Mouse (Mus musculus): ENCODE measurements around the gene Lmx1a. TPM values are rescaled to one million over a fixed set of nuclear protein-coding genes. Genes with fewer than 3 reads are reported as not detected.

Lmx1a gene
- polyA plus RNA-seq, 1 experiment from 2014 or later: 4.3 TPM

GRCm38 (mm10) chr1:167804836-167805235 is 115.8 kb downstream of the Lmx1a start:
- H3K27me3 ChIP-seq (ENCODE audit: control insufficient read depth, insufficient read depth, low read length): peaks cover 38% of the 10 kb centered on the region
- H3K4me3 ChIP-seq (ENCODE audit: low read depth, low read length): no peak overlapping the region
- no peak overlapping the region for H3K4me2 ChIP-seq
- H3K4me1 ChIP-seq (ENCODE audit: control insufficient read depth, insufficient read depth, low read length): peaks cover 4% of the 10 kb centered on the region; the same call in 1 of the 2 replicates
- 59% methylated on average over 7 of the region's 7 CpGs for WGBS (ENCODE audit: insufficient replicate concordance)
- H3K9ac ChIP-seq (ENCODE audit: low read depth, low read length): no peak overlapping the region
- no peaks in the 10 kb centered on the region for H3K36me3 ChIP-seq (ENCODE audit: control insufficient read depth, insufficient read depth, low read length)
- ATAC-seq (replicated peaks; ENCODE audit: insufficient number of reproducible peaks, low FRiP score, low TSS enrichment): no peak
- no peak overlapping the region for H3K27ac ChIP-seq (ENCODE audit: low read depth, low read length)
- no peaks in the 10 kb centered on the region for H3K9me3 ChIP-seq (replicated peaks; ENCODE audit: control insufficient read depth, low read length)

GRCm38 (mm10) chr1:167811141-167811540 is 122.1 kb downstream of the Lmx1a start:
- Histone ChIP-seq H3K4me2 (no peak overlapping the region), H3K27me3 (ENCODE audit: control insufficient read depth, insufficient read depth, low read length) (0 out of 2 replicates have a peak, but pooled peaks cover 4% of the 10 kb centered on the region), H3K36me3 (ENCODE audit: control insufficient read depth, insufficient read depth, low read length) (no peaks in the 10 kb centered on the region), H3K4me3 (ENCODE audit: low read depth, low read length) (no peak overlapping the region), H3K27ac (ENCODE audit: low read depth, low read length) (no peak overlapping the region), H3K9me3 (replicated peaks; ENCODE audit: control insufficient read depth, low read length) (no peaks in the 10 kb centered on the region), H3K9ac (ENCODE audit: low read depth, low read length) (no peak overlapping the region), H3K4me1 (ENCODE audit: control insufficient read depth, insufficient read depth, low read length) (no peaks in the 10 kb centered on the region)
- ATAC-seq (replicated peaks; ENCODE audit: insufficient number of reproducible peaks, low FRiP score, low TSS enrichment): no peak
- WGBS (ENCODE audit: insufficient replicate concordance): 65% methylated on average over 4 of the region's 4 CpGs

DNA sequence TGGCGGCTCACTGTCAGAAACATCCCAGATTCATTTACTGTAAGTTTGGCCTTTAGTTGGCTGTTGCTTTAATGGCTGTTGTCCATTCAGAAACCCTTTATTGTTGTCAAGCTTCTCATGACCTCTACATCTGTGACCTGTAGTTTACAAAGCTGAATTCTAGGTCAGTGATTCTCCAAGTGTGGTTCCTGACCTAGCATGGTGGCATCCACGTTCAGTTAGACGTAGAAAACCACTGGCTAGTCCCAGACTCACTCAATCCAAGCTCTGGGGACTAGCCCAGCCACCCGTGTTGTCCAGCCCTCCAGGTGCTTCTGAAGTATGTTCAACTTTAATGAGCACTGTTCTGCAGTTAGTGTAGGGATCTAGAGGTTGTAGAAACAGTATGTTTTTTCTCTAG is 126.1 kb downstream of the Lmx1a start:
- Histone ChIP-seq H3K9ac (ENCODE audit: low read depth, low read length) (no peak overlapping the region), H3K9me3 (replicated peaks; ENCODE audit: control insufficient read depth, low read length) (no peaks in the 10 kb centered on the region), H3K36me3 (ENCODE audit: control insufficient read depth, insufficient read depth, low read length) (no peaks in the 10 kb centered on the region), H3K27me3 (ENCODE audit: control insufficient read depth, insufficient read depth, low read length) (no peaks in the 10 kb centered on the region), H3K4me3 (ENCODE audit: low read depth, low read length) (no peak overlapping the region), H3K4me1 (ENCODE audit: control insufficient read depth, insufficient read depth, low read length) (no peaks in the 10 kb centered on the region), H3K4me2 (no peak overlapping the region), H3K27ac (ENCODE audit: low read depth, low read length) (no peak overlapping the region)
- no peak for ATAC-seq (replicated peaks; ENCODE audit: insufficient number of reproducible peaks, low FRiP score, low TSS enrichment)
- WGBS (ENCODE audit: insufficient replicate concordance): 81% methylated on average over 4 of the region's 4 CpGs

GRCm38 (mm10) chr1:167817028-167817427 is 128.0 kb downstream of the Lmx1a start:
- Histone ChIP-seq H3K9ac (ENCODE audit: low read depth, low read length) (no peak overlapping the region), H3K9me3 (replicated peaks; ENCODE audit: control insufficient read depth, low read length) (no peaks in the 10 kb centered on the region), H3K27ac (ENCODE audit: low read depth, low read length) (no peak overlapping the region), H3K4me2 (no peak overlapping the region), H3K4me3 (ENCODE audit: low read depth, low read length) (no peak overlapping the region), H3K36me3 (ENCODE audit: control insufficient read depth, insufficient read depth, low read length) (no peaks in the 10 kb centered on the region), H3K27me3 (ENCODE audit: control insufficient read depth, insufficient read depth, low read length) (no peaks in the 10 kb centered on the region), H3K4me1 (ENCODE audit: control insufficient read depth, insufficient read depth, low read length) (no peaks in the 10 kb centered on the region)
- no peak for ATAC-seq (replicated peaks; ENCODE audit: insufficient number of reproducible peaks, low FRiP score, low TSS enrichment)
- WGBS (ENCODE audit: insufficient replicate concordance): 70% methylated on average over 6 of the region's 6 CpGs

DNA sequence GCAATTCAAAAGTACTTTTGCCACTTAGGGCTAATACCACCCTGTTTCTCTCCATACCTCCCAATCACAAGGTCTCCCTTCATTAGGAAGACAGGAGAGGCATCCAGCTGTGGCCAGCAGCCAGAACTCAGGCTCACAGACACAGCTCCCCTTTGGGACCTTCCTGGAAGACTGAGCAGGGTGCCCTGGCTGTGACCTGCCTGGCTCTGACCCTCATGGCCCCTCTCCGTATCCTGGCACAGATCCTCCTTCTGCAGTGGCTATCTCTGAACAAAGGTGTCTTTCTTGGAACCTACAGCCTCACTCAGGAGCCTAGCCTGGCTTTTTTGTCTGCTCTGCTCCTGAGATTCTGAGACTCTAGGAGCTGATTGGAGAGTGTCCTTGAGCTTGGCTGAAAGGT is 128.6 kb downstream of the Lmx1a start:
- Histone ChIP-seq H3K4me2 (no peak overlapping the region), H3K27ac (ENCODE audit: low read depth, low read length) (no peak overlapping the region), H3K4me1 (ENCODE audit: control insufficient read depth, insufficient read depth, low read length) (no peaks in the 10 kb centered on the region), H3K9me3 (replicated peaks; ENCODE audit: control insufficient read depth, low read length) (no peaks in the 10 kb centered on the region), H3K36me3 (ENCODE audit: control insufficient read depth, insufficient read depth, low read length) (no peaks in the 10 kb centered on the region), H3K27me3 (ENCODE audit: control insufficient read depth, insufficient read depth, low read length) (no peaks in the 10 kb centered on the region), H3K4me3 (ENCODE audit: low read depth, low read length) (no peak overlapping the region), H3K9ac (ENCODE audit: low read depth, low read length) (no peak overlapping the region)
- ATAC-seq (replicated peaks; ENCODE audit: insufficient number of reproducible peaks, low FRiP score, low TSS enrichment): no peak
- WGBS (ENCODE audit: insufficient replicate concordance): 26% methylated on average over 1 of the region's 1 CpGs

DNA sequence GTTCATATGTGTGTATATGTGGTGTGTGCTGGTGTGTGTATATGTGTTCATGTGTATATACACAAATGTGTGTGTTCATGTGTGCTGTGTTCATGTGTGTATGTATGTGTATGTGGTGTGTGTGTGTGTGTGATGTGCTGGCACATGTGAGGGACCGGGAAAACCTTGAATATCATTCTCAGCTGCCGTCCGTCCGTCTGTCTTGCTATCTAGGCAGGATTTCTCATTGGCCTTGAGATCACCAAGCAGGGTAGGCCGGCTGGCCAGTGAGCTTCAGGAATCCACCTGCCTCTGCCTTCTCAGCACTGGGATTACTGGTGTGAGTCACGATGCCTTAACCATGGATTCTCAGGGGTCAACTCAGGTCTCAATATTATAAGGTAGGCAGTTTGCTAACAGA is 131.0 kb downstream of the Lmx1a start:
- Histone ChIP-seq H3K27ac (ENCODE audit: low read depth, low read length) (no peak overlapping the region), H3K4me3 (ENCODE audit: low read depth, low read length) (no peak overlapping the region), H3K36me3 (ENCODE audit: control insufficient read depth, insufficient read depth, low read length) (no peaks in the 10 kb centered on the region), H3K9me3 (replicated peaks; ENCODE audit: control insufficient read depth, low read length) (no peaks in the 10 kb centered on the region), H3K27me3 (ENCODE audit: control insufficient read depth, insufficient read depth, low read length) (no peaks in the 10 kb centered on the region), H3K9ac (ENCODE audit: low read depth, low read length) (no peak overlapping the region), H3K4me1 (ENCODE audit: control insufficient read depth, insufficient read depth, low read length) (no peaks in the 10 kb centered on the region), H3K4me2 (no peak overlapping the region)
- WGBS (ENCODE audit: insufficient replicate concordance): 82% methylated on average over 6 of the region's 6 CpGs
- no peak for ATAC-seq (replicated peaks; ENCODE audit: insufficient number of reproducible peaks, low FRiP score, low TSS enrichment)

DNA sequence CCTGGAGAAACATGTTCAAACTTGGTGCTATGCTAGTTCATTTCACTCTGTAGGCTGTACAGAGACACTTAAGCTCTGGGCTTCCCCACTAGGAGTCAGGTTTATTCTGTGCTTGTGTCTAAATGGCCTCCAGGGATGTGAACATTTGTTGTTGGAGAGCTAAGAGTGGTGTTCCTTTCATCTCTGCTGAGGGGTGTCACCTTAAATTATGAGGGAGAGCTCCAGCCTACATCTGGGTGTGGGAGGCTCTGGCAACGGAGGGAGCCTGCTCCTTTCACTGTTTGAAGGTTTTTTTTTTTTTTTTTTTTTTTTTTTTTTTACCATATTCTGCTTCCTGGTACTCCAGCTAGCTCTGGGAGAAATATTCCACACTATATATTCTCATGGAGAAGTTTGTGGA is 132.1 kb downstream of the Lmx1a start:
- Histone ChIP-seq H3K27ac (ENCODE audit: low read depth, low read length) (no peak overlapping the region), H3K9ac (ENCODE audit: low read depth, low read length) (no peak overlapping the region), H3K27me3 (ENCODE audit: control insufficient read depth, insufficient read depth, low read length) (no peaks in the 10 kb centered on the region), H3K4me3 (ENCODE audit: low read depth, low read length) (no peak overlapping the region), H3K36me3 (ENCODE audit: control insufficient read depth, insufficient read depth, low read length) (no peaks in the 10 kb centered on the region), H3K4me2 (no peak overlapping the region), H3K9me3 (replicated peaks; ENCODE audit: control insufficient read depth, low read length) (no peaks in the 10 kb centered on the region), H3K4me1 (ENCODE audit: control insufficient read depth, insufficient read depth, low read length) (no peaks in the 10 kb centered on the region)
- WGBS (ENCODE audit: insufficient replicate concordance): 40% methylated on average over 1 of the region's 1 CpGs
- no peak for ATAC-seq (replicated peaks; ENCODE audit: insufficient number of reproducible peaks, low FRiP score, low TSS enrichment)

DNA sequence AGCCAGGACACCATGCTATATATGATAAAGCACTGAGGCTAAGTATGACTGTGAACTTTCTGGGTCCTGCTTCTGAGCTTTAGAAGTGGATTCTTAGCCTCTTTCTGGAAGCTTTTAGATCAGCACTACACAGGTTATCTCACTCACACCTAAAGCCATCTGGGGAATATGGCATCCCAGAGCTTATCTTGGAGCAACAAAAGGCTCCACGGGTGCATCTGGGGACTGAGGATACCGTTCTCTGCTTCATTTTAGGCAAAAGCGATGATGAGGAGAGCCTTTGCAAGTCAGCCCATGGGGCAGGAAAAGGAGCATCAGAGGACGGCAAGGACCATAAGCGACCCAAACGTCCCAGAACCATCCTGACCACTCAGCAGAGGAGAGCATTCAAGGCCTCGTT is 141.3 kb downstream of the Lmx1a start:
- peak; percentile 95 for ATAC-seq (replicated peaks; ENCODE audit: insufficient number of reproducible peaks, low FRiP score, low TSS enrichment)
- H3K4me3 ChIP-seq (ENCODE audit: low read depth, low read length): peak overlapping the region; percentile 22
- no peak overlapping the region for H3K4me2 ChIP-seq
- no peaks in the 10 kb centered on the region for H3K4me1 ChIP-seq (ENCODE audit: control insufficient read depth, insufficient read depth, low read length)
- 51% methylated on average over 7 of the region's 7 CpGs for WGBS (ENCODE audit: insufficient replicate concordance)
- H3K9me3 ChIP-seq (replicated peaks; ENCODE audit: control insufficient read depth, low read length): no peaks in the 10 kb centered on the region
- H3K27ac ChIP-seq (ENCODE audit: low read depth, low read length): peak overlapping the region; percentile 72; the same call in 1 of the 2 replicates
- no peak overlapping the region for H3K9ac ChIP-seq (ENCODE audit: low read depth, low read length)
- no peaks in the 10 kb centered on the region for H3K36me3 ChIP-seq (ENCODE audit: control insufficient read depth, insufficient read depth, low read length)
- no peaks in the 10 kb centered on the region for H3K27me3 ChIP-seq (ENCODE audit: control insufficient read depth, insufficient read depth, low read length)

- WGBS (ENCODE audit: insufficient replicate concordance): 87% methylated on average over 3 of the region's 3 CpGs
- H3K4me3 ChIP-seq (ENCODE audit: low read depth, low read length): peak overlapping the region; percentile 22; the same call in 1 of the 2 replicates
These were observed 142.6 kb downstream of the Lmx1a start for GRCm38 (mm10) chr1:167831601-167832000.

More at GRCm38 (mm10) chr1:167831601-167832000, 142.6 kb downstream of the Lmx1a start:
- H3K4me1 ChIP-seq (ENCODE audit: control insufficient read depth, insufficient read depth, low read length): no peaks in the 10 kb centered on the region
- no peaks in the 10 kb centered on the region for H3K9me3 ChIP-seq (replicated peaks; ENCODE audit: control insufficient read depth, low read length)
- H3K27ac ChIP-seq (ENCODE audit: low read depth, low read length): no peak overlapping the region
- H3K4me2 ChIP-seq: peak overlapping the region; percentile 46
- H3K27me3 ChIP-seq (ENCODE audit: control insufficient read depth, insufficient read depth, low read length): no peaks in the 10 kb centered on the region
- H3K9ac ChIP-seq (ENCODE audit: low read depth, low read length): 0 out of 2 replicates have a peak overlapping the region, but pooled peaks have one; percentile 3
- ATAC-seq (replicated peaks; ENCODE audit: insufficient number of reproducible peaks, low FRiP score, low TSS enrichment): no peak
- no peaks in the 10 kb centered on the region for H3K36me3 ChIP-seq (ENCODE audit: control insufficient read depth, insufficient read depth, low read length)
